Mouse (Mus musculus) adrenal gland, postnatal 14 days (tissue): ENCODE results near the gene Slc52a3. TPM values are rescaled to one million over a fixed set of nuclear protein-coding genes. Genes with fewer than 3 reads are reported as not detected.

Experiments
- DNase-seq: peaks from one replicate; pipeline ENCODE4 v3.0.0; 2021; ENCODE audit warnings: mixed read lengths
- long read RNA-seq, 2 experiments: library from polyadenylated mRNA; stranded (forward); transcript quantifications; one replicate each; pipeline ENCODE4 v2.0.0; 2021
- total RNA-seq: library from RNA; stranded (reverse); gene quantifications from 2 replicates; pipeline ENCODE4 v1.2.3, GENCODE M21; 2021

Gene Slc52a3
- 1.6 and 2.4 TPM in 2 replicates for total RNA-seq
- long read RNA-seq, experiment 1, partial matches to known transcripts = 0 of 3 reads
- long read RNA-seq, experiment 1, other reads (novel, unspliced or antisense) = 1 of 3 reads
- long read RNA-seq, experiment 2, partial matches to known transcripts = 0 of 1 reads
- long read RNA-seq, experiment 2, other reads (novel, unspliced or antisense) = 0 of 1 reads

- DNase-seq = peak; percentile 92
Measured at GRCm38 (mm10) chr2:151996229-151997189, at the start of gene Slc52a3. Gene Slc52a3, plus strand, starts transcription at chr2:151996511.

- DNase-seq = no peak
Measured at GRCm38 (mm10) chr2:151947617-151948016, 48.7 kb upstream of the Slc52a3 start.

- no peak for DNase-seq
Measured at GRCm38 (mm10) chr2:151948311-151948710, 48.0 kb upstream of the Slc52a3 start.

- DNase-seq = no peak
Measured at GRCm38 (mm10) chr2:151949082-151949774, 47.1 kb upstream of the Slc52a3 start.

GRCm38 (mm10) chr2:151953665-151954064, 42.6 kb upstream of the Slc52a3 start:
- DNase-seq = no peak

- DNase-seq = peak; percentile 45
Measured at GRCm38 (mm10) chr2:151956500-151957137, 39.7 kb upstream of the Slc52a3 start.

GRCm38 (mm10) chr2:151959274-151959673, 37.0 kb upstream of the Slc52a3 start:
- peak; percentile 74 for DNase-seq

GRCm38 (mm10) chr2:151961284-151962196, 34.8 kb upstream of the Slc52a3 start:
- peak; percentile 44 for DNase-seq

GRCm38 (mm10) chr2:151962474-151962873, 33.8 kb upstream of the Slc52a3 start:
- peak; percentile 55 for DNase-seq

GRCm38 (mm10) chr2:151963319-151963718, 33.0 kb upstream of the Slc52a3 start:
- no peak for DNase-seq

- DNase-seq = no peak
Measured at GRCm38 (mm10) chr2:151964052-151964451, 32.3 kb upstream of the Slc52a3 start.

- DNase-seq = no peak
Measured at GRCm38 (mm10) chr2:151967176-151967750, 29.0 kb upstream of the Slc52a3 start.

- no peak for DNase-seq
Measured at GRCm38 (mm10) chr2:151967792-151968191, 28.5 kb upstream of the Slc52a3 start.

GRCm38 (mm10) chr2:151968451-151968850, 27.9 kb upstream of the Slc52a3 start:
- peak; percentile 48 for DNase-seq

GRCm38 (mm10) chr2:151968986-151969385, 27.3 kb upstream of the Slc52a3 start:
- no peak for DNase-seq

GRCm38 (mm10) chr2:151969396-151969795, 26.9 kb upstream of the Slc52a3 start:
- no peak for DNase-seq

GRCm38 (mm10) chr2:151970191-151971172, 25.8 kb upstream of the Slc52a3 start:
- DNase-seq = peak; percentile 84

- no peak for DNase-seq
Measured at GRCm38 (mm10) chr2:151971748-151972147, 24.6 kb upstream of the Slc52a3 start.

- peak; percentile 46 for DNase-seq
Measured at GRCm38 (mm10) chr2:151972880-151973594, 23.3 kb upstream of the Slc52a3 start.
